Mouse (Mus musculus) liver (tissue): Measurements from ENCODE around the gene Wars2.

Experiments
- DNase-seq: peaks from one replicate; pipeline ENCODE4 v3.0.0-alpha.2; 2020; ENCODE audit warnings: mixed read lengths

Gene Wars2

GRCm38 (mm10) chr3:99140940-99141854 is at the start of gene Wars2:
TSS of gene Wars2 (plus strand) at chr3:99141068.
- peak; percentile 92 for DNase-seq

DNA sequence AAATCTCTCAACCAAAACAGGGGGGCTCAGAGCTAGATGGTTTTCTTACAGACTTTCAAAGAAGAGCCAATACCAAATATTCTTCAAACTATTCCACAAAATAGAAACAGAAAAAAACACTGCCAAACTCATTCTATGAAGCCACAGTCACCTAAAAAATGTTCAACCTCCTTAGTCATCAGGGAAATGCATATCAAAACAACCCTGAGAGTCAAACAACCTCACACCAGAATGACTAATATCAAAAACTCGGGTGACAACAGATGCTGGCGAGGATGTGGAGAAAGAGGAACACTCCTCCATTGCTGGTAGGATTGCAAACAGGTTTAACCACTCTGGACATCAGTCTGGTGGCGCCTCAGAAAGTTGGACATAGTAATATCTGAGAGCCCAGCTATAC is 44.1 kb upstream of the Wars2 start:
- DNase-seq, result no peak

GRCm38 (mm10) chr3:99110353-99111213 is 30.3 kb upstream of the Wars2 start:
- DNase-seq, result no peak

- no peak for DNase-seq
These were observed 29.7 kb upstream of the Wars2 start for GRCm38 (mm10) chr3:99111214-99111608.

GRCm38 (mm10) chr3:99113266-99113837 is 27.5 kb upstream of the Wars2 start:
- DNase-seq, result no peak

DNA sequence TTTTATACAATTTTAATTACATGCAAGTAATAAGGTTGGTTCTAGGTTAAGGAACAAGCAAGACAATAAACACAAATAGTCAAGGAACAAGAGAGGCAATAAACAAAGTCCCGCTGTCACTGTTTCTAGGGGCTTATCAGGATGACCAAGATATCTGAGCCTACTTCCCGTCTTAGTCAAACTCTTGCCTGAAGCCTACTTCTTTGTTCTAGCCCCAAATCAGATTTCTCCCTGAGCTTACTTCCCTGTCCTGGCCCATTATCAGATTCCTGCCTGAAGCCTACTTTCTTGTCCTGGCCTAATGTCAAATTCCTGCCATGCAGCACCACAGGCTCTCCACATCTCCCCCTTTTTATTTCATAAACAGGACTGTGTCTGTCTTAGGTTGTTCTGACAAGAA is 19.9 kb upstream of the Wars2 start:
- no peak for DNase-seq

- no peak for DNase-seq
These were observed 10.3 kb upstream of the Wars2 start for GRCm38 (mm10) chr3:99130521-99130920.

DNA sequence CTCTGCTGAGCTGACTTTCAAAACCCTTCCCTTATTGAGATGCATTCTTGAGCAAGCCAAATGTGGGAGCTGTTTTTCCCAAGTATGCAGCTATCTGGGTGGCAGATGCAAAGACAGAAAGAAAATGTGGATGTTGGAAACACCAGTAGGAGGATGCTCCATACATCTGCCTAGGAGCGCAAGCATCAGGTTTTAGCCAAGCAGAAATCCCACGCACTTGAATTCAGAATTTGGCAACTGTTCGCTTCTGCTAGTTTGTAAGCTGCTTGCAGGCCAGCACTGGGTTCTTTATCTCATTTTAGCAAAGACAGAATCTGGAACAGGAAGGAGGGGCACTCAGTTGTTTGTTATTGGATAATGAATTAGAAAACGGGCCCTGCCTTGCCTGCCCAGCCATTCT is 8.9 kb upstream of the Wars2 start:
- no peak for DNase-seq

GRCm38 (mm10) chr3:99133913-99134312 is 7.0 kb upstream of the Wars2 start:
- DNase-seq, result no peak

GRCm38 (mm10) chr3:99147886-99148285 is 7.0 kb downstream of the Wars2 start:
- DNase-seq, result no peak

GRCm38 (mm10) chr3:99149035-99149434 is 8.2 kb downstream of the Wars2 start:
- no peak for DNase-seq

DNA sequence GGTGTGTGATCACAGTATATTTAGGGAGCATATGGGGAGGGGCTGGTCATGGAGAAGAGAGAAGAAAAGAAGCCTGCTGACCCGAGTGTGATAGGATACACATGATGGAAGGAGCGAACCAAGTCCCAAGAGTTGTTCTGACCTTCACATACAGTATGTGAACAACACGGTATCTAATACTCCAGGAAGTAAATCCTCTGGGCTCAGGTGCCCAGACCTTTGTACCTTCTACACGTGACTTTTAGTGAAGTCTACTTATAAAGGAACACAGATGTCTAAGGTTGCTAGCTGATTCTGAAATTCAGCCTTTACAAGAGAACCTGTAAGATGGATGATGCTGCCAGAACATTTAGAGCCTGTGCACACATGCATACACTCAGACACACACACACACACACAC is 15.4 kb downstream of the Wars2 start:
- no peak for DNase-seq

DNA sequence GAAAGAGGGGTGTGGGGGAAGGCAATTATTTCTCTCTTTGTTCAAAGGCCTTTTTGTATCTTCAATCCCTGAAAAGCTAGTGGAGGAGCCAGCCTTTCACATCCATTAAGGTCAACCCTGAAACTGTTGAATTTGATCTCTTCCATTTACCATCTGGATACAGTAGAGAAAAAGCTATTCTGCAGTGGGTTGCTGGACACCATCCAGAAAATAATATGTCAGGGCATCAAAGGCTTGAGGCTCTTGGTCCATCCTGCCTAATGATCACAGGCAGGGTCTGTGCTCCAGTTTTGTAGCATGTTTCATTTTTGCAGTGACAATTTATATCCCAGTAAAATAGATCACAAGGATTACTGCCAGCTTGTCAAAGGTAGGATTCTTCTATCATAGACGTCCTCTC is 16.1 kb downstream of the Wars2 start:
- DNase-seq, result no peak

DNA sequence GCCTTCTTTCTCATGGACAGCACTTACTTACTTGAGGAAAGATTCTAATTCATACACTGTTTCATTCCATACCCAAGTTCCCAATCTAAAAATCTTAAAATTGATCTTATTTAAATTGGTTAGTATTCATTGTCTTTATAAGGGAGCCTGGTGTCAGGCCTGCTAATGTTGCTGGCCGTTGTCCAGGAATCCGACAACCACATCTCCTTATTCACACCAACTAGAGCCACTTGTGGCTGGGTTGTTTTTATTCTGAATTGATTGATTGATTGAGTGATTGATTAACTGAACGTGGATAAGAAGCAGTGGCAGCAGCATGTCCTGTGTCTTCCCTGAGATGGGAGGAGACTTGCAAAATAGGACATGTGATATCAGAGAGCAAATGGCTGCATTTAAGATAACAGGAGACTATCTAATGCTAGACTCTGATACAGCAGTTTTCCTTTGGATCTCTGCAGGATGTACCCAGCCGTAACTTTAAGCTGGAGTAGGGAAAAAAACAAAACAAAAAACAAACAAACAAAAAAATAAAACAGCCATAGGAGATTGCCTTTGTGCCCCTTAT is 16.7 kb downstream of the Wars2 start:
- DNase-seq, result no peak

DNA sequence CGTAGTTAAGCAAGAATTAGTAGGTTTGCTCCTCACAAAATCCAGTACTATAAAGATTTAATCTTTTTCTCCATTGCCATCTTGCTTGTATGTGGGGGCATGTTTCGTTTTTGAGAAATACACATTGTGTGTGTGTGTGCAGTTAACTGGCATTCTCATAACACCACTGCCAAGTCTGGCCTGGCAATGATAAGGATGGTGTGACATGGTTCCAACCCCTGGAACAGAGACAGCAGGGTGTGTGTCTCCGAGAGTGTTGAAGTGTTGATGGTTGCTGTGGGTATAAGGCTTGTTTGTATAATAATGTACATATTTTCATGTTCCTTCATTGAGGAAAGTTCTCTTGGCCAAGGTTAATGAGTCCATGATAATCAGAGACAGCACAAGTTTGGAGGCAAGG is 19.1 kb downstream of the Wars2 start:
- DNase-seq, result no peak

DNA sequence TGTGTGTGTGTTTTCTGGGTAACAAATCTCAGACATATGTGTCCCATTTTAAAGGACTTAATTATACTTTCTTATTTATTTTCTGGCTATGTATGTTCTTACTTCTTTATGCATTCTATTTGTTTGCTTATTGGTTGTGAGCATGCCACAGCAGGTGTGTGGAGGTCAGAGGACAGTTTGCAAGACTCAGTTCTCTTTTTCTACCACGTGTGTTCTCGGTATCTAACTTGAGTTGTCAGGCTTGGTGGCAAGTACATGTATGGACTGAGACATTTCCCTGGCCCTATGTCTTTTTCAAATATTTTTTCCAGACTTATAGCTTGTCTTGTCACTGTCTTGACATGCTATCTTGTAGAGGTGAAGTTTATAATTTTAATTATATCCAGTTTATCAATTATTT is 21.3 kb downstream of the Wars2 start:
- DNase-seq, result no peak

DNA sequence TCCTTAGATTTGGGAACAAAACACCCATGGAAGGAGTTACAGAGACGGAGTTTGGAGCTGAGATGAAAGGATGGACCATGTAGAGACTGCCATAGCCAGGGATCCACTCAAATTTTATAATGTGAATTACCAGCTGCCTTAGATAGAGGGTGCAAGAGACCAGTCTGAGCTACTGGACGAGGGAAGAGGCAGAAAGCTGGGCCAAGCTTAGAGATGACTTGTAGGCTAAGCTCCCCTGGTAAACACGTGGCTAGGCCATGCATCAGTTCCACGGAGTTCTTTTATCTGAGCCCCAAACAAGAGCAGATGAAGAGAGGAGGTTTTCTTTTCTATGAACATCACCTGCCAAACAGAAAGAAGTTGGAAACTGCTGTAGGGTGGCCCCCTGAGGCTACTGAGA is 26.9 kb downstream of the Wars2 start:
- DNase-seq, result no peak

DNA sequence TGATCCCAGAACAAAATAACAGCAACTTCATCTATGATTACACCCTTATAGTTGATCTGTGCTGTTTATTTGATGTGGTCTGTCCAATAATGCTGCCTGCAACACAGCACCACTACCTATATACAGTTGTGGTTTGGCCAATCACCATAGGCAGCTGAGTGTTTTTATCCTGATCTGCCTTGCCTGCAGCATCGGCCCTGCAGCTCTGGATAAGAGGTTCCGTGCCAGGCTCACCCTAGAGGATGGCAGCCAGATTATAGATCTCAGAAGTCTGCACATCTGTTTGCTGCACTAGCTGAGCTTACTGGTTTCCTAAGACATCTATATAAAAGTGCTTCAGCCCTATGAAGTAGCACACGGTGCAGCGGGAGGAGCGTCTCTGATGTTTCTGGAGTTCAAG is 32.3 kb downstream of the Wars2 start:
- peak; percentile 44 for DNase-seq

GRCm38 (mm10) chr3:99174658-99175304 is 33.9 kb downstream of the Wars2 start:
- DNase-seq, result no peak

DNA sequence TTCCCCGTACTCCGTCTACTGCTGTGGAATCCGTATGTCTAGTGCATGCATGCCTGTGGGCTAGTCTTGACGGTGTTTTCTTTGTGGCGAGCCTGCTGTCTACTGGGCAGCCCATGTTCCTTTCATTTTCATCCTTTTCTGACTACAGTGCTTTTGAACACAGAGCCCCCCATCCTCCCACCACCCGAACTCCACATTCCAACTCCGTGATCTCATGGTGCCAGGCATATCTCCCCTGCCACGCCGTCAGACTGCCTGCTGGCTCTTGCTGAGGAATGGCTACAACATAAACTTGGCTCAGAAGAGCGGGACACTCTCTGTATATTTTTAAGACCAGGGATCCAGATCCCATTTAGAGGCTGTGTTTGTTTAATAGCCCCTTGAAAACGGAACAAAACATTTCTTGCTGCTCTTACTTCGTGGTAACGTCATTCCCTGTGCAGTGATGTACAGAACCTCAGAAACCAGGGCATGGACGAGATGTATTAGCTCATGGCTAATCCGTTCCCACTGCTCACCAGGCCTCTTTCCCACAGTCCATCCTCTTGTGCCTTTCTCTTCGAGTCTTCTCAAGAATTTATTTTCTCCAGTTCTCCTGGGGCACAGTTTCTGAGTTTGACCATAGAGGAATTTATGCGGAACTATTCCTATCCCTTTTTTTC is 42.6 kb downstream of the Wars2 start:
- DNase-seq, result no peak

DNA sequence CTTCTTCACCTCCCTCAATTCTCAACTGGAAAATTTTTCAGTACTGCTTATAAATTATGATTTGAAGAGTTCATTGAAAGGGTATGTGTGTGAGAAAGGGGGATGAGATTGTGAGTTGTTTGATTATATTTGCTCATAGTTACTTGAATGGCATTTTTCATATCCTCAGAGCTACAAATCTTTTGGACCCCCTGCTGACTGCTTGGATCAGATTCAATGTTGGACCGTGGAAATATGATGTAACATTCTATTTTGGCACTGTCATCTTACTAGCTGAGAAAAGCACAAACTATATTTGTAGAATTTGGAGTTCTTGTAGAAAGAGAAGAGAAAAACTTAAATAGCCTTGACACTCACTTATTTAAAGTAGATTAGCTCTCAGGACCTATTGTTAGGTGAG is 43.5 kb downstream of the Wars2 start:
- DNase-seq, result no peak

DNA sequence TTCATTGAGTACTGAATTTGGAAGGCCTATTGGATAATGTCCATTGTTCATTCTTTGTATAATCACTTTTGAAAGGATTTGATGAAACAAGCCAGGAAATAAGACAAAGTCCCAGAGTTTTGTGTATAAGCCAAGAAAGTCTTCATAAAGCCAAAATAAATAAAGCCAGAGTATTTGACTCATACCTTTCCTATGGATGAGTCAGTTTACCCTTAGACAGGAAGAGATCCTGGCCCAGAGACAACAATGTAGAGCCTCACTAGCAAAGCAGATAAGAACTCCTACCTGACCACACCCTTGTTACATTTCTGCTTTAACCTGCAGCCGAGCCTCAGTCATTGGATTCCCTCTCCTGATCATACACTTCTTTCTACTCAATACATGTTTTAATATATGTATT is 47.2 kb downstream of the Wars2 start:
- DNase-seq, result no peak
